In the genomic region with DNA sequence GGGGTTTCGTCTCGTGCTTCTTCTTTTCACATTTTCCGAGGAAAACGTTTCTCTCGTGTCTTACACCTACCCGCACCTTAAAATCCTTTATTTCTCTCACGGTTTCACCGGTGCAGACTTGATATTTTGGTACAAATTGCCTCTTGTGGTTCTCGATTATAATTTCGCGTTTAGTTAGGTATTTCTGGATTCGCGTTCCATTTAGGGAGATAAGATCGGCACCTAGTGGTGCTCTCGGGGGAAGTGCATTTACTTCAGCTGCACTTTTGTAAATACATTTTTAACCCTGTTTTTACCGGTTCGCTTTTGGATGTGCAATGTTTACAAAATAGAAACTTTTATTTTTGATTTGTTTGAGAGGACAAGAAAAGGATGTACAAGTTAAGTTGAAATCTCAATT, we compare ENCODE assay signal across 8 mouse cellular contexts. TPM values are rescaled to one million over a fixed set of nuclear protein-coding genes. Genes with fewer than 3 reads are reported as not detected.
DNase-seq lines count a peak whose midpoint lies in the region; ATAC-seq and TF ChIP-seq lines count a peak whose summit lies in the region.

No protein-coding gene starts in this region.

- H3K36me3 ChIP-seq in forebrain, postnatal 0 days (ENCODE audit: insufficient read depth), result no peaks in the 10 kb centered on the region
- H3K36me3 ChIP-seq in megakaryocyte, embryonic 14.5 days (replicated peaks; ENCODE audit: low read length), result peaks cover 22% of the 10 kb centered on the region

- 0 out of 2 replicates have a peak, but pooled peaks have one; percentile 51 for TF ChIP-seq CTCF in forebrain, postnatal 0 days (IDR thresholded peaks at IDR 0.05; ENCODE audit: low read depth)

- H3K4me3 ChIP-seq in forebrain, postnatal 0 days (ENCODE audit: low read depth, low read length), result peak overlapping the region; percentile 63
- peak overlapping the region; percentile 96 for H3K4me3 ChIP-seq in megakaryocyte, embryonic 14.5 days (replicated peaks)

- peak overlapping the region; percentile 99 for H3K27ac ChIP-seq in forebrain, postnatal 0 days (ENCODE audit: low read depth, low read length)

- H3K27me3 ChIP-seq in forebrain, postnatal 0 days (ENCODE audit: insufficient read depth, low read length), result no peaks in the 10 kb centered on the region
- H3K27me3 ChIP-seq in megakaryocyte, embryonic 14.5 days (replicated peaks), result no peaks in the 10 kb centered on the region

- H3K9me3 ChIP-seq in forebrain, postnatal 0 days (ENCODE audit: low read length), result no peaks in the 10 kb centered on the region
- H3K9me3 ChIP-seq in megakaryocyte, embryonic 14.5 days, result peaks cover 4% of the 10 kb centered on the region

- no peak for DNase-seq in frontal cortex, adult 2 months (ENCODE audit: extremely low spot score in 1 of 2, low spot score in 1 of 2)
- DNase-seq in ES-CJ7 (ENCODE audit: low read depth, low spot score), result peak; percentile 56
- no peak for DNase-seq in forebrain, postnatal 0 days
- no peak for DNase-seq in left cerebral cortex, adult 11 months (ENCODE audit: low spot score)
- no peak for DNase-seq in frontal cortex, postnatal 25 days (ENCODE audit: low spot score in 2 of 2)
- no peak for DNase-seq in cerebellum, adult 11-12 months

- peak overlapping the region; percentile 81 for H3K9ac ChIP-seq in forebrain, postnatal 0 days

- no peaks in the 10 kb centered on the region for H3K4me1 ChIP-seq in forebrain, postnatal 0 days (ENCODE audit: insufficient read depth)
- H3K4me1 ChIP-seq in megakaryocyte, embryonic 14.5 days, result peaks cover 39% of the 10 kb centered on the region

- ATAC-seq in frontal cortex, adult (ENCODE audit: low TSS enrichment), result peak; percentile 31
- ATAC-seq in forebrain, postnatal 0 days, result no peak

- WGBS in forebrain, postnatal 0 days, result 1% methylated on average over 17 of the region's 17 CpGs

- H3K4me2 ChIP-seq in forebrain, postnatal 0 days (ENCODE audit: low read depth), result peak overlapping the region; percentile 42

RNA-seq across cellular contexts. Expression of gene Atf7ip, which starts 13.3 kb away (rescaled TPM):
- polyA plus RNA-seq in frontal cortex, adult 2 months (2012; rRNA removed), result 42.8 and 49.5 TPM in 2 replicates
- 35.0 and 54.8 TPM in 2 replicates for total RNA-seq in forebrain, postnatal 0 days (2014; rRNA removed)
- 12.6 and 23.5 TPM in 2 replicates for polyA plus RNA-seq in forebrain, postnatal 0 days (2015; fragmentation: Nextera tagmentation; extraction: Ambion mirVana)
- polyA plus RNA-seq in megakaryocyte, embryonic 14.5 days (2012; ENCODE audit: insufficient read depth, low replicate concordance), result 4.6 and 12.1 TPM in 2 replicates
